Mouse (Mus musculus): ENCODE data around the gene Nfib.

- TF ChIP-seq CTCF (IDR thresholded peaks at IDR 0.05; ENCODE audit: low read depth, low read length) (no peak), POLR2A (IDR thresholded peaks at IDR 0.05; ENCODE audit: extremely low read depth, insufficient read depth, low read length) (no peak)
Measured at GRCm38 (mm10) chr4:82730248-82730887, 24.8 kb upstream of the Nfib start.

All from liver, adult 2 months (tissue).